Mouse (Mus musculus) cerebellum, adult 2 months (tissue): Measurements from ENCODE around the gene Lamb1. TPM values are rescaled to one million over a fixed set of nuclear protein-coding genes. Genes with fewer than 3 reads are reported as not detected.

Source experiments
- DNase-seq, 2 experiments: peaks; one replicate each; pipeline ENCODE4 v3.0.0; 2021
- H3K27ac ChIP-seq: fragments of 200-500 bp; 2 replicates; pipeline ENCODE4 v1.5.1; 2012; ENCODE audit warnings: low read length, control low read depth, inconsistent platforms; ENCODE audit not compliant: insufficient read depth
- H3K27me3 ChIP-seq: fragments of 200-500 bp; 2 replicates; pipeline ENCODE4 v1.6.1; 2012; ENCODE audit warnings: inconsistent platforms, mild to moderate bottlenecking, low read length, moderate library complexity; ENCODE audit not compliant: control insufficient read depth, insufficient read depth
- H3K4me1 ChIP-seq: fragments of 200-500 bp; 2 replicates; pipeline ENCODE4 v1.6.1; 2011; ENCODE audit warnings: low read length; ENCODE audit not compliant: control insufficient read depth, insufficient read depth
- H3K4me3 ChIP-seq: fragments of 200-500 bp; replicated peaks from 2 replicates; pipeline ENCODE3; 2011; ENCODE audit warnings: mild to moderate bottlenecking, low read depth, low read length, control low read depth; ENCODE audit not compliant: insufficient read depth
- CTCF ChIP-seq: fragments of 200-500 bp; IDR thresholded peaks from 2 replicates; pipeline ENCODE4 v1.5.1; 2011; ENCODE audit warnings: low read depth, mild to moderate bottlenecking, control low read depth, low read length, moderate library complexity, borderline replicate concordance; ENCODE audit not compliant: insufficient read depth
- POLR2A ChIP-seq: fragments of 200-500 bp; IDR thresholded peaks from 2 replicates; pipeline ENCODE4 v1.6.1; 2011; ENCODE audit warnings: low read length, control low read depth, borderline replicate concordance; ENCODE audit not compliant: insufficient read depth
- WGBS: fragments of 180-500 bp; shearing (Covaris S2); methylation state at CpG from one replicate; pipeline ENCODE4 v1.1.7; 2018; 5-methylcytosine and 5-hydroxymethylcytosine counted together
- polyA plus RNA-seq: library from polyadenylated mRNA; depleted of rRNA; stranded (reverse); fragments of >200 nt; gene quantifications from 2 replicates; pipeline ENCODE4 v1.2.3, GENCODE M21; 2012; rRNA removed

Lamb1 gene
- polyA plus RNA-seq, 1 experiment: 10.6 TPM

DNA sequence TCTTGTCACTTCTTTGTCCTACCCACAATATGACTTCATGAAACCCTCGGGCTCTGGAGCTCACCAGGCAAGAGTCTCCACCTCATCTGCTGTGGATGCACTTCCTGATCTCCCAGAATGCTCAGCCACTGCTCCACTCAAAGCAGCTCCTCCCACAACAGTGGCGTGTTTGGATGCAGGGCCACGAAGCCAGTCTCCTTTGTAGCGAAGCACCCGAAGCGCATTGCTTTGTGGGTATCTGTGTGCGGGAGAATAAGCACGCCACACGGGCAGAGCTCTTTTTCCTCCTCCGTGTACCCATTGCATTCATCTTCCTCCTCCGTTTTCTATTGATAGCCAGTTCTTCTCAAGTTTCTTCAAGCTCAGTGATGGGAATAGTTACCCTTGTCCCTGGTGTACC, 112.2 kb downstream of the Lamb1 start:
- Histone ChIP-seq H3K4me1 (no peaks in the 10 kb centered on the region), H3K4me3 (no peak overlapping the region), H3K27ac (no peak overlapping the region), H3K27me3 (no peaks in the 10 kb centered on the region)
- no peak for DNase-seq
- 78% methylated on average over 11 of the region's 11 CpGs for WGBS
- no peak for TF ChIP-seq CTCF
- no peak for TF ChIP-seq POLR2A

Other genes starting within 250 kb of the Lamb1 start
- 0.15 and 0.29 TPM in 2 replicates for gene Fam110c, start 191.4 kb upstream of the Lamb1 start, polyA plus RNA-seq
- not detected in 2 replicates for gene Gm6993, start 24.5 kb upstream of the Lamb1 start, polyA plus RNA-seq
- 109 and 111 TPM in 2 replicates for gene Dld, start 86.2 kb downstream of the Lamb1 start, polyA plus RNA-seq
- 0.08 TPM in 2 replicates for gene Slc26a3, start 125.6 kb downstream of the Lamb1 start, polyA plus RNA-seq
- 11.3 and 13.3 TPM in 2 replicates for gene Cbll1, start 234.4 kb downstream of the Lamb1 start, polyA plus RNA-seq